Mouse (Mus musculus): Measurements from ENCODE around the gene Lce1a2. TPM values are rescaled to one million over a fixed set of nuclear protein-coding genes. Genes with fewer than 3 reads are reported as not detected.

The Lce1a2 gene
- not detected for polyA plus RNA-seq (2017; shearing (Covaris generic))

DNA sequence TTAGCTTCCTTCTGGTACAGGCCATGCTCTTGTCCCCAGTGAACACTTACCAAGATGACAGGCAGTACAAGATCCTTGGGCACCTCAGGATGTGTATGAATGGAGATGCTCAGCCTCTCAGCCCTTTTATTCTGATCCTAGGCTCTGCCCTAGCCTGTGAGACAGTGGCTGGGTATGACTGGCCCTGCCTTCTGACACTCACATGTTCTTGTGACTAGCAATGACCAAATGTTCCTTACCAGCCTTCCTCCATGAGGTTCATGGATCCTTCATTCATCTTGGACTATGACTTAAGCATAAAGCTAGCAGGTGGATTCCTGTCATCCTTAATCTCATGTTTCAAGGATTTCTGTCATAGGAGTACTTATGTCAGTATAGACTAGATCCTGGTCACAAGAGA, at the start of gene Lce1a2:
Gene Lce1a2 (minus strand): TSS at position 101 of the 400 bp plus-strand sequence.

GRCm38 (mm10) chr3:92708974-92709373, 38.9 kb upstream of the Lce1a2 start, which contains the start of gene Lce1e:
Lce1e (minus strand) TSS chr3:92709074.

GRCm38 (mm10) chr3:92687110-92687509, 17.0 kb upstream of the Lce1a2 start, which contains the start of gene Lce1d:
Lce1d (minus strand) TSS chr3:92687210.

GRCm38 (mm10) chr3:92678947-92679346, 8.8 kb upstream of the Lce1a2 start, which contains the start of gene Lce1c:
Lce1c (plus strand) TSS chr3:92679247.

GRCm38 (mm10) chr3:92656826-92657225, 13.3 kb downstream of the Lce1a2 start, which contains the start of gene Lce1b:
Lce1b (minus strand) TSS chr3:92656926.

GRCm38 (mm10) chr3:92648207-92648606, 21.9 kb downstream of the Lce1a2 start, which contains the start of gene Lce1a1:
Lce1a1 (minus strand) TSS chr3:92648307.

DNA sequence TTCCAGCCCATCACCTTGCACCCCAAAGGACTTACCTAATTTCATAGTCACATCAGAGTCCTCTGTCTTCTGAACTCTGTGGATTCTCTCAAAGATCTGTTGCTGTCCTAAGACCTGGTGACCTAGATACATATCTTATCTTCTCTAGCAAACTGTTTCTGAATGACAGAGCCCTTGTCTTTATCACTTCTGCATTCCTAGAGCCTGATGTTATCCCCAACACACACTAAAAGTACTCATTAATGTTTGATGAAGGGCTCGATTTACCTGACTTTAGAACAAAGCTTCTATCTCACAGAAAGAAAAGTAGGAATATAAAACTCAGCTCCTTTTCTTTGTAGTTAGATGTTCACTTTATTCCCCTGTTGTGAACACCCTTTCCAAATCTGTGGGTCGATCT, 48.6 kb downstream of the Lce1a2 start, which contains the start of gene Lce6a:
Gene Lce6a (minus strand): TSS at position 101 of the 400 bp plus-strand sequence.

Other genes starting within 250 kb of the Lce1a2 start
- 27.2 TPM for gene Gm9774, start 240.9 kb downstream of the Lce1a2 start, polyA plus RNA-seq (2017; shearing (Covaris generic))
- gene Sprr2k, start 237.7 kb downstream of the Lce1a2 start, polyA plus RNA-seq (2017; shearing (Covaris generic)): not detected
- not detected for gene Sprr1b, start 231.5 kb downstream of the Lce1a2 start, polyA plus RNA-seq (2017; shearing (Covaris generic))
- gene Sprr3, start 211.6 kb downstream of the Lce1a2 start, polyA plus RNA-seq (2017; shearing (Covaris generic)): not detected
- gene Sprr1a, start 184.4 kb downstream of the Lce1a2 start, polyA plus RNA-seq (2017; shearing (Covaris generic)): not detected
- gene Sprr4, start 169.8 kb downstream of the Lce1a2 start, polyA plus RNA-seq (2017; shearing (Covaris generic)): not detected
- gene 2310046K23Rik, start 135.8 kb downstream of the Lce1a2 start, polyA plus RNA-seq (2017; shearing (Covaris generic)): not detected
- not detected for gene Ivl, start 96.6 kb downstream of the Lce1a2 start, polyA plus RNA-seq (2017; shearing (Covaris generic))
- gene Smcp, start 81.3 kb downstream of the Lce1a2 start, polyA plus RNA-seq (2017; shearing (Covaris generic)): not detected
- not detected for gene 2210017I01Rik, start 62.8 kb downstream of the Lce1a2 start, polyA plus RNA-seq (2017; shearing (Covaris generic))
- not detected for gene Lce6a, start 48.7 kb downstream of the Lce1a2 start, polyA plus RNA-seq (2017; shearing (Covaris generic))
- not detected for gene Lce1a1, start 22.0 kb downstream of the Lce1a2 start, polyA plus RNA-seq (2017; shearing (Covaris generic))
- gene Lce1b, start 13.4 kb downstream of the Lce1a2 start, polyA plus RNA-seq (2017; shearing (Covaris generic)): not detected
- gene Lce1c, start 8.9 kb upstream of the Lce1a2 start, polyA plus RNA-seq (2017; shearing (Covaris generic)): not detected
- not detected for gene Lce1d, start 16.9 kb upstream of the Lce1a2 start, polyA plus RNA-seq (2017; shearing (Covaris generic))
- not detected for gene Lce1e, start 38.8 kb upstream of the Lce1a2 start, polyA plus RNA-seq (2017; shearing (Covaris generic))
- not detected for gene Lce1f, start 50.0 kb upstream of the Lce1a2 start, polyA plus RNA-seq (2017; shearing (Covaris generic))
- gene Gm38119, start 68.8 kb upstream of the Lce1a2 start, polyA plus RNA-seq (2017; shearing (Covaris generic)): not detected
- gene Lce1g, start 82.0 kb upstream of the Lce1a2 start, polyA plus RNA-seq (2017; shearing (Covaris generic)): not detected
- not detected for gene Lce1h, start 94.8 kb upstream of the Lce1a2 start, polyA plus RNA-seq (2017; shearing (Covaris generic))
- not detected for gene Lce1i, start 108.6 kb upstream of the Lce1a2 start, polyA plus RNA-seq (2017; shearing (Covaris generic))
- gene Lce1j, start 120.2 kb upstream of the Lce1a2 start, polyA plus RNA-seq (2017; shearing (Covaris generic)): not detected
- gene Lce1k, start 137.6 kb upstream of the Lce1a2 start, polyA plus RNA-seq (2017; shearing (Covaris generic)): not detected
- gene Kprp, start 156.9 kb upstream of the Lce1a2 start, polyA plus RNA-seq (2017; shearing (Covaris generic)): not detected
- not detected for gene Lce1l, start 181.0 kb upstream of the Lce1a2 start, polyA plus RNA-seq (2017; shearing (Covaris generic))
- gene 2310050C09Rik, start 199.9 kb upstream of the Lce1a2 start, polyA plus RNA-seq (2017; shearing (Covaris generic)): not detected

Measured in effector memory CD4-positive, alpha-beta T cell, adult 5 months (primary cell).